Mouse (Mus musculus): ENCODE data around the gene Islr.

DNA sequence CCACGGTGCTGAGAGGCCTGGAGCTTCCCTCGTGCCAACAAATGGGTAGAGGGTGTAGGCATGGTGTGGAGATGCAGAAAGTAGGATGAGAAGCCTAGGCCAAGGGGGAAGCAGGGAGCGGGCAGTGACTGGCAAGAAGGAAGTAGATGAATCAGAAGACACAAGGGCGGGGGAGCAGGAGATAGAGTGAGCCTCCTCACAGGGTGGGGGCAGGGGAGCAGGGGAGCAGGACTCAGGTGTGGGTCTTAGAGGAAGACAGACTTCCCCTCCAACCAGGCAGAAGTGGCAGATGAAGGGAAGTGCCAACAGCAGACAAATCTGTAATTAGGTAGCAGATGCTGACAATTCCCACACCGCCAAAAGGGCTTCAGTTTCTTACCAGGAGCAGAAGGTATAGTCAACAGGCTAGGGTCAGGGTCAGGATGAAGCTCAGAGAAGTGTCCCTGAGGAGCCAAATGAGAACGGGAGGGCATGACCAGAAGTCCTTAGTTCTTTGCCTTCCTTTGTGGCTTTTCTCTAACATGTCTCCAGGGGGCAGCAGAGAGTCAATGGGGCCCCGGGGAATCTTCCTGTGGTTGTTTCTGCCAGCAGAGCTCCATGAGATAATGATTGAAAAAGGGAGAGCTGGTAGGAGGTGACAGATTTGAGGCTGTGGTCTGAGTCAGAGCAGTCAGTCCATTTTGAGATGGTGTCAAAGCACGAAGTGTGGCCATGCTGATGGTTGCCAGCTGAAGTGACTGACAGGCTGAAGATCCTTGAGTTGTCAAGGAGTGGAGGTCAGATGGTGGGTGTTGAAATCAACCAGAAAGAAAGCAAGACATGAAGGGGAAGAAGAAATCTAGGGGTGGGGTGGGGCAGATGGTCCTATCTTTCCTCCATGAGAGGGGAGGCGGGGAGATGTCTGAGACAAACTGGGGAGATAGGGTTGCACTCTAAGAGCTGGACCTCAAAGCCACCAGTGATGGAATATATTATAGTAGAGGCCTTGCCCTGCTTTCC, 22.1 kb upstream of the Islr start:
- TF ChIP-seq CTCF (IDR thresholded peaks at IDR 0.05; ENCODE audit: extremely low read depth, insufficient read depth, low read length) (peak; percentile 68), POLR2A (IDR thresholded peaks at IDR 0.05; ENCODE audit: extremely low read depth, insufficient read depth, low read length) (no peak)

All from cortical plate, adult 2 months (tissue).